Mouse (Mus musculus) brain, embryonic 14.5 days (tissue): ENCODE results near the gene Ctse.

ENCODE experiments used
- CTCF ChIP-seq: fragments of 200-500 bp; IDR thresholded peaks from 2 replicates; pipeline ENCODE4 v1.5.1; 2012; ENCODE audit warnings: inconsistent platforms, mild to moderate bottlenecking, moderate library complexity, borderline replicate concordance; ENCODE audit not compliant: insufficient read depth, insufficient read length; ENCODE audit errors: extremely low read depth
- POLR2A ChIP-seq: fragments of 200-500 bp; IDR thresholded peaks from 2 replicates; pipeline ENCODE4 v1.6.1; 2012; ENCODE audit warnings: mild to moderate bottlenecking, inconsistent platforms, borderline replicate concordance; ENCODE audit not compliant: poor library complexity, insufficient read depth, insufficient read length, severe bottlenecking; ENCODE audit errors: extremely low read depth

DNA sequence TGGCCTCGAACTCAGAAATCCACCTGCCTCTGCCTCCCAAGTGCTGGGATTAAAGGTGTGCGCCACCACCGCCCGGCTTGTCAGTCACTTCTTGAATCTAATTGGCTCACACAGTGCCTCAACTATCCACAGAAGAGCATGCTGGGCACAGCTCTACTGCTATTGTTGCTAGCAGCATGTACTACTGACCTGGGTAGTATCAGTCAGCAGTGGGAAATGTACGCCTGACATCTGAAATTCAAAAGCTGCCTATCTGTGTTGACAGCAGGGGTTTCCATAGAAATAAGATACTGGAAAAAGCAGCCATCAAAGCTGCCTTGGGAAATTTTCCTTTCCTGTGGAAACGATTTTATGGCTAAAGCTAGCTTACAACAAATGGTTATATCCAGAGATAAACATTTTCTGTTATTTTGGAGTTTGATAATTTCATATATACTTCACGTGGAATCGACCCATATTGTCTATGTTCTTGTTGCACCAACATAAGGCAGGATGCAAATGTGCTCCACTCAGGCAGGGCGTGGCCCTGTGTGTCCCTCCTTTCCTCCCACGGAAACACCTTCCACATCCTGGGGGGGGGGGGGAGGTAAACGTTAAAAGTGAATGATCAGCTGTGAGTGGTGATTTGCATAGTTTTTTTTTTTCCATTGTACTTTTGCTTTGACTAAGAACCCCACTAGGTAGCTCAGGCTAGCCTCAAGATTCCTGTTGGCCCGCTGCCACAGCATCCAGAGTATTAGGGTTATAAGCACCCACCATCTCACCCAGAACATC lies 14.8 kb downstream of the Ctse start:
- TF ChIP-seq CTCF (no peak), POLR2A (no peak)
